Mouse (Mus musculus): ENCODE measurements around the gene Baat.

DNA sequence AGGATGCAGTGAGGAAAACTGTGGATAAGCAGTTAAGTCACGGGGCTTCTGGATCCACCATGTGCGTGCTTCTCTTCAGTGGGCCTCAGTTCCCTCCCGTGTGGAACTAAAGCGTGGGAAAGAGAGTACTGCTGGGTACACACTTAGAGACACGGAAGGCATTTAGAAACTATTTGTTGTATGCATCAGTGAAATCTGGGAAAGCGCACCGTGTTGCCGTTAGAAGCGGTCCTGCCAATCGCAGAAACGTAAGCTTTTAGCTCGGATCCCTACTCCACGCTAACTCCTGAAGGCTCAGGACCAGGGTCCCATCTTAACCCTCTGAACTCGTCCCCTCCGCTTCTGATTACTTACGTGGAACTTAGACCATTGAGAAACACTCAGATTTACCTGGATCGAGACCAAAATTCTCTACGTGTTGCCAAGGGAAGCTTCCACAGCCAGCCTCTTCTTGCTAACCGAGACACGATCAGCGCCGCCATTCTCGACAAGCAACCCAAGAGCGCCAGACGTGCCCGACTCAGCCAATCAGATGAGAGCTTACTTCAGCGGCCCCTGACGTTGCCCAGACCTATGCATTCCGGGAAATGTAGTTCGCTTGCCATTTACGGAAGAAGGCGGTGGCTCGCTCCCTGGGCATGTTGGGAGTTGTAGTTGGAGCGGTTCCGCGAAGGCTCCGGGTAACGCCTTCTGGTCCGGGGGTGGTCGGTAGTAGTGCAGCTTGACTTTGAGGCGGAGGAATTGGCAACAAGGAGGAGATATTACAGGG, 14.4 kb upstream of the Baat start, which contains the start of the genes Mrpl50 and Zfp189:
- no peak for TF ChIP-seq CTCF (conservative IDR thresholded peaks at IDR 0.05; ENCODE audit: low read length)
- no peak for TF ChIP-seq NANOG (IDR thresholded peaks at IDR 0.05; ENCODE audit: borderline replicate concordance, low read length)
- TF ChIP-seq POU5F1 (IDR thresholded peaks at IDR 0.05; ENCODE audit: borderline replicate concordance, low read length) = no peak

All from E14TG2a.4 (cell line).